ENCODE assay signal across 8 mouse cellular contexts in the genomic region with DNA sequence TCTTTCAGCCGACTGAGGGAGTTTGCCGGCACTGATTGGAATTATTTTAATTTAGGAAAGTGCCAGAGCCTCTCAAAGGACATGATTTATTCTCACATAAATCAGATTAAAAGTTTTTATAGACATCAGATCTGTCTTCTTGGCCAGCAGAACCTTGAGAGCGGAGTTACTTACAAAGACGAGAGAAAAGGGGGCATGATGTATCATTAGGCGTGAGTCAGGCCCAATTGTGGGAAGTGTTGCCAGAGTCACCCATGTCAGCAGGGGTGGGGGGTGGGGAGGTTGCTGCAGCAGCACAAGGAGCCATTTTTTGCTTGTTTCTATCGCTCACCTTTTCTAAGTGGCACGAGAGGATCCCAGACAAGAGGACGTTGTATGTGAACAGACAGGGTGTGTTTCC.
A peak's percentile ranks its signal among the peaks of the same experiment; 100 is the strongest.
DNase-seq lines count a peak whose midpoint lies in the region; ATAC-seq and TF ChIP-seq lines count a peak whose summit lies in the region.

No protein-coding gene starts in this region.

- H3K4me2 ChIP-seq in embryonic facial prominence, embryonic 13.5 days = peak overlapping the region; percentile 65
- peak overlapping the region; percentile 78 for H3K4me2 ChIP-seq in intestine, embryonic 15.5 days (replicated peaks)
- H3K4me2 ChIP-seq in neural tube, embryonic 14.5 days (ENCODE audit: low read depth, low read length) = peak overlapping the region; percentile 40

- no peaks in the 10 kb centered on the region; the same call in 1 of the 2 replicates for H3K27me3 ChIP-seq in spleen, adult 2 months (ENCODE audit: control insufficient read depth, insufficient read depth, low read length)
- H3K27me3 ChIP-seq in embryonic facial prominence, embryonic 13.5 days = peaks cover 21% of the 10 kb centered on the region
- H3K27me3 ChIP-seq in intestine, embryonic 15.5 days (replicated peaks) = no peaks in the 10 kb centered on the region
- no peaks in the 10 kb centered on the region for H3K27me3 ChIP-seq in neural tube, embryonic 14.5 days (ENCODE audit: control insufficient read depth, insufficient read depth, low read length)

- H3K36me3 ChIP-seq in spleen, adult 2 months (ENCODE audit: control insufficient read depth, insufficient read depth, low read length) = no peaks in the 10 kb centered on the region
- no peaks in the 10 kb centered on the region for H3K36me3 ChIP-seq in embryonic facial prominence, embryonic 13.5 days
- H3K36me3 ChIP-seq in intestine, embryonic 15.5 days = no peaks in the 10 kb centered on the region
- H3K36me3 ChIP-seq in neural tube, embryonic 14.5 days (ENCODE audit: control insufficient read depth, insufficient read depth, low read length) = no peaks in the 10 kb centered on the region

- no peak for TF ChIP-seq CTCF in spleen, adult 2 months (IDR thresholded peaks at IDR 0.05; ENCODE audit: extremely low read depth, insufficient read depth, insufficient read length, insufficient replicate concordance)

- no peak for DNase-seq in spleen, adult 2 months (ENCODE audit: low read depth in 1 of 2, low spot score in 2 of 2)
- no peak for DNase-seq in spleen, postnatal 36 days (ENCODE audit: low spot score in 2 of 2)
- DNase-seq in urinary bladder, postnatal 36 days (ENCODE audit: low spot score in 2 of 2) = no peak
- no peak for DNase-seq in left cerebral cortex, postnatal 25 days (ENCODE audit: low spot score in 2 of 2)
- DNase-seq in left cerebral cortex, postnatal 14 days (ENCODE audit: low spot score in 2 of 2) = no peak

- H3K4me3 ChIP-seq in spleen, adult 2 months (ENCODE audit: extremely low read depth, insufficient read depth, insufficient read length) = peak overlapping the region; percentile 30; the same call in 1 of the 2 replicates
- peak overlapping the region; percentile 36 for H3K4me3 ChIP-seq in embryonic facial prominence, embryonic 13.5 days
- peak overlapping the region; percentile 36 for H3K4me3 ChIP-seq in intestine, embryonic 15.5 days (replicated peaks)
- peak overlapping the region; percentile 8; the same call in 1 of the 2 replicates for H3K4me3 ChIP-seq in neural tube, embryonic 14.5 days (ENCODE audit: low read depth, low read length)

- no peak for TF ChIP-seq POLR2A in spleen, adult 2 months (IDR thresholded peaks at IDR 0.05; ENCODE audit: low read depth, low read length)

- no peak overlapping the region for H3K27ac ChIP-seq in spleen, adult 2 months (ENCODE audit: insufficient read depth, low read length)
- no peak overlapping the region for H3K27ac ChIP-seq in embryonic facial prominence, embryonic 13.5 days
- H3K27ac ChIP-seq in intestine, embryonic 15.5 days = no peak overlapping the region
- no peak overlapping the region for H3K27ac ChIP-seq in neural tube, embryonic 14.5 days (ENCODE audit: low read depth, low read length)

- no peak for ATAC-seq in embryonic facial prominence, embryonic 13.5 days (ENCODE audit: insufficient number of reproducible peaks, insufficient read depth, low FRiP score, low TSS enrichment, low read depth)
- ATAC-seq in intestine, embryonic 15.5 days = peak; percentile 46
- no peak for ATAC-seq in neural tube, embryonic 14.5 days (ENCODE audit: low read depth)

- intact Hi-C loops in left cerebral cortex, postnatal 25 days (cut with DNase I) = loop anchor here (5.0 kb wide), 1 partner anchor 34 kb away; no protein-coding TSS in a partner anchor
- intact Hi-C loops in left cerebral cortex, postnatal 14 days (cut with DNase I) = loop anchor here (5.0 kb wide), 1 partner anchor 34 kb away; no protein-coding TSS in a partner anchor

- H3K4me1 ChIP-seq in spleen, adult 2 months (ENCODE audit: control insufficient read depth, insufficient read depth, insufficient read length) = no peaks in the 10 kb centered on the region; the same call in 1 of the 2 replicates
- H3K4me1 ChIP-seq in embryonic facial prominence, embryonic 13.5 days = peaks cover 38% of the 10 kb centered on the region
- H3K4me1 ChIP-seq in intestine, embryonic 15.5 days (replicated peaks) = peaks cover 7% of the 10 kb centered on the region
- H3K4me1 ChIP-seq in neural tube, embryonic 14.5 days (ENCODE audit: control insufficient read depth, insufficient read depth, low read length) = peaks cover 52% of the 10 kb centered on the region

- WGBS in spleen, adult 2 months = 2% methylated on average over 8 of the region's 8 CpGs
- 1% methylated on average over 8 of the region's 8 CpGs for WGBS in embryonic facial prominence, embryonic 13.5 days
- WGBS in intestine, embryonic 15.5 days = 2% methylated on average over 8 of the region's 8 CpGs
- WGBS in neural tube, embryonic 14.5 days = under 1% methylated on average over 8 of the region's 8 CpGs

- H3K9me3 ChIP-seq in embryonic facial prominence, embryonic 13.5 days = no peaks in the 10 kb centered on the region
- H3K9me3 ChIP-seq in intestine, embryonic 15.5 days = no peaks in the 10 kb centered on the region
- H3K9me3 ChIP-seq in neural tube, embryonic 14.5 days (ENCODE audit: control insufficient read depth, low read length) = no peaks in the 10 kb centered on the region

- H3K9ac ChIP-seq in embryonic facial prominence, embryonic 13.5 days = peak overlapping the region; percentile 55; the same call in 1 of the 2 replicates
- peak overlapping the region; percentile 26; the same call in 1 of the 2 replicates for H3K9ac ChIP-seq in intestine, embryonic 15.5 days
- H3K9ac ChIP-seq in neural tube, embryonic 14.5 days (replicated peaks; ENCODE audit: low read depth, low read length) = no peak overlapping the region
